Mouse (Mus musculus): ENCODE measurements around the gene Pgk1. TPM values are rescaled to one million over a fixed set of nuclear protein-coding genes. Genes with fewer than 3 reads are reported as not detected.

The Pgk1 gene
- 357 and 397 TPM in 2 replicates for polyA plus RNA-seq (2015; fragmentation: Nextera tagmentation; extraction: Ambion mirVana)

DNA sequence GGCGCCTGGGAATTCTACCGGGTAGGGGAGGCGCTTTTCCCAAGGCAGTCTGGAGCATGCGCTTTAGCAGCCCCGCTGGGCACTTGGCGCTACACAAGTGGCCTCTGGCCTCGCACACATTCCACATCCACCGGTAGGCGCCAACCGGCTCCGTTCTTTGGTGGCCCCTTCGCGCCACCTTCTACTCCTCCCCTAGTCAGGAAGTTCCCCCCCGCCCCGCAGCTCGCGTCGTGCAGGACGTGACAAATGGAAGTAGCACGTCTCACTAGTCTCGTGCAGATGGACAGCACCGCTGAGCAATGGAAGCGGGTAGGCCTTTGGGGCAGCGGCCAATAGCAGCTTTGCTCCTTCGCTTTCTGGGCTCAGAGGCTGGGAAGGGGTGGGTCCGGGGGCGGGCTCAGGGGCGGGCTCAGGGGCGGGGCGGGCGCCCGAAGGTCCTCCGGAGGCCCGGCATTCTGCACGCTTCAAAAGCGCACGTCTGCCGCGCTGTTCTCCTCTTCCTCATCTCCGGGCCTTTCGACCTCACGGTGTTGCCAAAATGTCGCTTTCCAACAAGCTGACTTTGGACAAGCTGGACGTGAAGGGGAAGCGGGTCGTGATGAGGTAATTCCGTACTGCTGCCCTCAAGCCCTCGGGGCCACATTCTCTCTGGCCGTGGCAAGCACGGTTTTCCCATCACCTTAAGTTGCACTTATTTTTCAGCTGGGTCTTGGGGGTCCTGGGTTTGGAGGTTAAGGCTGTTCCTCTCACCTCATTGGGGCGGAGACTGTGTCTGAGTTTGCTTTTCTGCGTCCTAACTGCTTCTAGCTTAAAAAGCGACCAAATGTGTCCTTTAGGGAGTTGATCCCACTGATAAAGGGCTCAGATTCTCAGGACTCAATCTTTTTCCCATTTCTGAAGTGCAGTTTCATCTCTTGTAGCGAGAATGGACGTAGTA lies at the start of gene Pgk1:
Gene Pgk1 (plus strand): TSS at position 388 of the 937 bp plus-strand sequence.
- peak; percentile 99 for ATAC-seq (ENCODE audit: low FRiP score, low TSS enrichment)
- no peaks in the 10 kb centered on the region for H3K36me3 ChIP-seq (ENCODE audit: insufficient read depth, low read length)
- peak within 1 kb of the TSS; percentile 72 for H3K9ac ChIP-seq (replicated peaks; ENCODE audit: low read length)
- H3K27ac ChIP-seq (ENCODE audit: low read length), result peak within 1 kb of the TSS; percentile 93
- WGBS, result 18% methylated on average over 49 of the region's 55 CpGs
- H3K27me3 ChIP-seq (ENCODE audit: insufficient read depth, low read length), result no peaks in the 10 kb centered on the region; the same call in 1 of the 2 replicates
- peaks cover 15% of the 10 kb centered on the region; the same call in 1 of the 2 replicates for H3K4me1 ChIP-seq (ENCODE audit: insufficient read depth, low read length)
- peak within 1 kb of the TSS; percentile 62 for H3K4me3 ChIP-seq (ENCODE audit: low read length)
- H3K4me2 ChIP-seq (replicated peaks; ENCODE audit: low read depth, low read length), result peak within 1 kb of the TSS; percentile 61
- H3K9me3 ChIP-seq (ENCODE audit: low read length), result no peaks in the 10 kb centered on the region

GRCm38 (mm10) chrX:106139309-106140070 lies 47.4 kb upstream of the Pgk1 start:
- Histone ChIP-seq H3K4me2 (replicated peaks; ENCODE audit: low read depth, low read length) (no peak overlapping the region), H3K27me3 (ENCODE audit: insufficient read depth, low read length) (peaks cover 8% of the 10 kb centered on the region; the same call in 1 of the 2 replicates), H3K36me3 (ENCODE audit: insufficient read depth, low read length) (no peaks in the 10 kb centered on the region), H3K4me3 (ENCODE audit: low read length) (no peak overlapping the region), H3K4me1 (ENCODE audit: insufficient read depth, low read length) (no peaks in the 10 kb centered on the region), H3K9ac (replicated peaks; ENCODE audit: low read length) (no peak overlapping the region), H3K27ac (ENCODE audit: low read length) (no peak overlapping the region), H3K9me3 (ENCODE audit: low read length) (no peaks in the 10 kb centered on the region)
- no peak for ATAC-seq (ENCODE audit: low FRiP score, low TSS enrichment)
- WGBS, result 79% methylated on average over 13 of the region's 13 CpGs

DNA sequence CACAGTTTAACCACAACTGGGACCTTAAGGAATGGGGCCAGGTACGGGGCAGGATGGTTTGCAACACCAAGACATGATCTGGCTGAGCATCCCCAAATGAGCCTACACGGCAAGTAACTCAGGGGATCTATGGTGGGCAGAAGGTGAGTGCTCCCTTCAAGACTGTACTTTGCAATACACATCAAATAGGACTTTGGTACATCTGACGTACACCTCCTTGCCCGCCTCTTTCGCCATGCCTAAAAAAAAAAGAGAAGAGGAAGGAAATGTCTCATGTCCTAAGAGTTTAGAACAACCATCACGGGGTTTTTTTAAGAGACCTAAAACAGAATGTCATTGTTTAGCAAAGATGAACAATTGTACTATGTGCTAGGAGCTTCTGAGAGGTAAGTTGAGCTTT lies 44.0 kb upstream of the Pgk1 start, which contains the start of gene Tlr13:
Gene Tlr13 (plus strand): TSS at position 269 of the 400 bp plus-strand sequence.
- H3K4me2 ChIP-seq (replicated peaks; ENCODE audit: low read depth, low read length), result no peak within 1 kb of the TSS
- no peaks in the 10 kb centered on the region for H3K36me3 ChIP-seq (ENCODE audit: insufficient read depth, low read length)
- H3K4me1 ChIP-seq (ENCODE audit: insufficient read depth, low read length), result no peaks in the 10 kb centered on the region
- no peak within 1 kb of the TSS for H3K9ac ChIP-seq (replicated peaks; ENCODE audit: low read length)
- H3K4me3 ChIP-seq (ENCODE audit: low read length), result no peak within 1 kb of the TSS
- H3K27ac ChIP-seq (ENCODE audit: low read length), result no peak within 1 kb of the TSS
- WGBS, result 81% methylated on average over 6 of the region's 6 CpGs
- ATAC-seq (ENCODE audit: low FRiP score, low TSS enrichment), result no peak
- no peaks in the 10 kb centered on the region for H3K9me3 ChIP-seq (ENCODE audit: low read length)
- peaks cover 6% of the 10 kb centered on the region; the same call in 1 of the 2 replicates for H3K27me3 ChIP-seq (ENCODE audit: insufficient read depth, low read length)

DNA sequence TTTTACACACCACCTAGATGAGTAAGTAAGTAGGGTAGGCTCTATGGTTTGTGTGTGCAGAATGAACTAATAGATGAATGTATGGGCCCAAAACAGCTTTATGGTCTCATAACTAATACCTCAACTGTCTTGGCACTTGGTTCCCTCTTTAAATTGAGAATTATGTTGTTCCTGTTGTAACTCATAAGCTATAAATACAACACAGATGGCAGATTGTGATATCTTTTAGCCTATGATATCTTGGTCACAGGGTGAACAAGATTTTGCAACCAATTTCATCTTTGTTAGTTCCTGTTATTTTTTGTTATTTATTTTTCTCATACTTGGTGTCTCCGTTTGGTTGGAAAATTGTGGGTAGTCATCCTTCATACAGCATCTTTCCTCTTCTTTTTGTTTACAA lies 38.7 kb upstream of the Pgk1 start:
- ATAC-seq (ENCODE audit: low FRiP score, low TSS enrichment), result no peak
- no peaks in the 10 kb centered on the region for H3K4me1 ChIP-seq (ENCODE audit: insufficient read depth, low read length)
- no peaks in the 10 kb centered on the region for H3K9me3 ChIP-seq (ENCODE audit: low read length)
- WGBS, result 94% methylated on average over 1 of the region's 1 CpGs
- peaks cover 4% of the 10 kb centered on the region; the same call in 1 of the 2 replicates for H3K27me3 ChIP-seq (ENCODE audit: insufficient read depth, low read length)
- H3K4me3 ChIP-seq (ENCODE audit: low read length), result no peak overlapping the region
- H3K4me2 ChIP-seq (replicated peaks; ENCODE audit: low read depth, low read length), result no peak overlapping the region
- H3K27ac ChIP-seq (ENCODE audit: low read length), result no peak overlapping the region
- no peaks in the 10 kb centered on the region for H3K36me3 ChIP-seq (ENCODE audit: insufficient read depth, low read length)
- H3K9ac ChIP-seq (replicated peaks; ENCODE audit: low read length), result no peak overlapping the region

DNA sequence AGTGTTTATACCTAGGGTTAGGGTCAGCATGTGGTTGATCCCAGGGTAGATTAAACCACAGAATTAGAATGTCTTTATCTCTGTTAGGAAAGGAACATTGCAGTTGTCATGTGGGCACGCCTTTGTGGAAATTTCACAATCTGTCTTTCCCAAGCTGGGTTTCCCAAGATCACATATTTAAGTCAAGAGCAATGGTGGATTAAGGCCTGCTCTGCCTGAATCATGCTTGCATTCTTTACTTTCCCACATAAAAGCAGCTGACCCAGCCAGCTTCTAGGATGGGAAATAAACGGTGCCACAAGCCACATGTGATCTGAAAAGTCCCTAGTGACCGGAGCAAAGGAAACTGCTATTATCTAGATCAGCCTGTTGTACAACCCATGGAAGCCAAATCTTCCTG lies 37.4 kb upstream of the Pgk1 start:
- H3K9me3 ChIP-seq (ENCODE audit: low read length), result no peaks in the 10 kb centered on the region
- no peak overlapping the region for H3K27ac ChIP-seq (ENCODE audit: low read length)
- H3K4me3 ChIP-seq (ENCODE audit: low read length), result no peak overlapping the region
- WGBS, result 86% methylated on average over 3 of the region's 3 CpGs
- no peaks in the 10 kb centered on the region for H3K36me3 ChIP-seq (ENCODE audit: insufficient read depth, low read length)
- H3K4me2 ChIP-seq (replicated peaks; ENCODE audit: low read depth, low read length), result no peak overlapping the region
- no peaks in the 10 kb centered on the region for H3K4me1 ChIP-seq (ENCODE audit: insufficient read depth, low read length)
- H3K9ac ChIP-seq (replicated peaks; ENCODE audit: low read length), result no peak overlapping the region
- ATAC-seq (ENCODE audit: low FRiP score, low TSS enrichment), result no peak
- H3K27me3 ChIP-seq (ENCODE audit: insufficient read depth, low read length), result peaks cover 4% of the 10 kb centered on the region; the same call in 1 of the 2 replicates

DNA sequence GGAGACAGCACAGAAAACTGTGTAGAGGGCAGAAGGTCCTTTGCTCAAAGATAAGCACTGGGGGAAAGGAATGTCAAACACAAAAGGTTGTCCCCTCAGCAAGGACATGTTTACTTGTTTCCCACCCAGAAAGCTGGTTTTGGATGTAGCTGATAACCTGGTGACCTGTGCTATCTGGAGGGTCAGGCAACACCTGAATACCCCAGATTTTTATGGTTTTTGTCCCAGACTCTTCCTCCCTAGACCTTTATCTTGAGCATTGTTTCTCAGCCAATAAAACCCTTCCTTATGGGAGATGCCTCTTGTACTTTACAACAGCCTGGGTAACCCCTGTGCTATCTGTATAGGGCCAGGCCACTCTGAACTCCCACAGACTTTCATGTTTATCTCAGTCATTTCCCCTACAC lies 32.7 kb upstream of the Pgk1 start:
- Histone ChIP-seq H3K4me3 (ENCODE audit: low read length) (no peak overlapping the region), H3K9me3 (ENCODE audit: low read length) (no peaks in the 10 kb centered on the region), H3K27me3 (ENCODE audit: insufficient read depth, low read length) (peaks cover 2% of the 10 kb centered on the region; the same call in 1 of the 2 replicates), H3K4me1 (ENCODE audit: insufficient read depth, low read length) (no peaks in the 10 kb centered on the region), H3K27ac (ENCODE audit: low read length) (no peak overlapping the region), H3K4me2 (replicated peaks; ENCODE audit: low read depth, low read length) (no peak overlapping the region), H3K36me3 (ENCODE audit: insufficient read depth, low read length) (no peaks in the 10 kb centered on the region), H3K9ac (replicated peaks; ENCODE audit: low read length) (no peak overlapping the region)
- ATAC-seq (ENCODE audit: low FRiP score, low TSS enrichment), result no peak

GRCm38 (mm10) chrX:106155892-106156291 lies 31.0 kb upstream of the Pgk1 start:
- H3K9me3 ChIP-seq (ENCODE audit: low read length), result no peaks in the 10 kb centered on the region
- no peak overlapping the region for H3K4me3 ChIP-seq (ENCODE audit: low read length)
- ATAC-seq (ENCODE audit: low FRiP score, low TSS enrichment), result no peak
- H3K36me3 ChIP-seq (ENCODE audit: insufficient read depth, low read length), result no peaks in the 10 kb centered on the region
- H3K27ac ChIP-seq (ENCODE audit: low read length), result no peak overlapping the region
- no peak overlapping the region for H3K4me2 ChIP-seq (replicated peaks; ENCODE audit: low read depth, low read length)
- no peak overlapping the region for H3K9ac ChIP-seq (replicated peaks; ENCODE audit: low read length)
- no peaks in the 10 kb centered on the region for H3K4me1 ChIP-seq (ENCODE audit: insufficient read depth, low read length)
- 82% methylated on average over 4 of the region's 4 CpGs for WGBS
- peaks cover 2% of the 10 kb centered on the region; the same call in 1 of the 2 replicates for H3K27me3 ChIP-seq (ENCODE audit: insufficient read depth, low read length)

- H3K9ac ChIP-seq (replicated peaks; ENCODE audit: low read length), result no peak overlapping the region
- no peaks in the 10 kb centered on the region for H3K9me3 ChIP-seq (ENCODE audit: low read length)
- no peaks in the 10 kb centered on the region for H3K36me3 ChIP-seq (ENCODE audit: insufficient read depth, low read length)
- H3K27ac ChIP-seq (ENCODE audit: low read length), result no peak overlapping the region
- no peaks in the 10 kb centered on the region for H3K4me1 ChIP-seq (ENCODE audit: insufficient read depth, low read length)
- H3K4me3 ChIP-seq (ENCODE audit: low read length), result no peak overlapping the region
- H3K27me3 ChIP-seq (ENCODE audit: insufficient read depth, low read length), result peaks cover 2% of the 10 kb centered on the region; the same call in 1 of the 2 replicates
- no peak for ATAC-seq (ENCODE audit: low FRiP score, low TSS enrichment)
- H3K4me2 ChIP-seq (replicated peaks; ENCODE audit: low read depth, low read length), result no peak overlapping the region
- 50% methylated on average over 5 of the region's 5 CpGs for WGBS
These were observed 22.9 kb upstream of the Pgk1 start for GRCm38 (mm10) chrX:106163995-106164394.

GRCm38 (mm10) chrX:106164555-106164954 lies 22.3 kb upstream of the Pgk1 start:
- 70% methylated on average over 5 of the region's 5 CpGs for WGBS
- no peak for ATAC-seq (ENCODE audit: low FRiP score, low TSS enrichment)
- H3K9me3 ChIP-seq (ENCODE audit: low read length), result no peaks in the 10 kb centered on the region
- no peak overlapping the region for H3K9ac ChIP-seq (replicated peaks; ENCODE audit: low read length)
- no peak overlapping the region for H3K4me3 ChIP-seq (ENCODE audit: low read length)
- no peaks in the 10 kb centered on the region for H3K4me1 ChIP-seq (ENCODE audit: insufficient read depth, low read length)
- H3K36me3 ChIP-seq (ENCODE audit: insufficient read depth, low read length), result no peaks in the 10 kb centered on the region
- no peak overlapping the region for H3K27ac ChIP-seq (ENCODE audit: low read length)
- no peak overlapping the region for H3K4me2 ChIP-seq (replicated peaks; ENCODE audit: low read depth, low read length)
- H3K27me3 ChIP-seq (ENCODE audit: insufficient read depth, low read length), result peaks cover 2% of the 10 kb centered on the region; the same call in 1 of the 2 replicates
